In genomic region chr8:12925941-12926381, GRCm38 (mm10) we compare ENCODE assay signal across 9 mouse cellular contexts. TPM values are rescaled to one million over a fixed set of nuclear protein-coding genes. Genes with fewer than 3 reads are reported as not detected.
DNase-seq lines count a peak whose midpoint lies in the region; ATAC-seq lines count a peak whose summit lies in the region.
"Had no signal": no experiment of that assay in that cellular context is flagged by ENCODE, and none has a peak within 500 bp of the region (broad histone marks: within the 10 kb centered on the region; RNA-seq: fewer than 3 reads in every experiment).

No protein-coding gene starts in this region.

- ATAC-seq in hindbrain, embryonic 11.5 days (ENCODE audit: low FRiP score): no peak
- ATAC-seq in embryonic facial prominence, embryonic 12.5 days (ENCODE audit: insufficient number of reproducible peaks, insufficient read depth, low FRiP score, low TSS enrichment): no peak
- ATAC-seq in erythroblast, adult 5-6 weeks (replicated peaks; ENCODE audit: low FRiP score, poor library complexity, severe bottlenecking): no peak
- ATAC-seq in cerebellum, adult (ENCODE audit: insufficient number of reproducible peaks, low FRiP score, low TSS enrichment): no peak

- peaks cover 51% of the 10 kb centered on the region for H3K4me1 ChIP-seq in hindbrain, embryonic 10.5 days (replicated peaks)
- H3K4me1 ChIP-seq in hindbrain, embryonic 11.5 days (replicated peaks; ENCODE audit: control insufficient read depth, insufficient read depth, low read length): no peaks in the 10 kb centered on the region; the same call in 1 of the 2 replicates
- 0 out of 2 replicates have a peak, but pooled peaks cover 5% of the 10 kb centered on the region for H3K4me1 ChIP-seq in embryonic facial prominence, embryonic 12.5 days

- peak overlapping the region; percentile 68 for H3K27ac ChIP-seq in hindbrain, embryonic 10.5 days
- H3K27ac ChIP-seq in hindbrain, embryonic 11.5 days (ENCODE audit: low read depth, low read length): no peak overlapping the region
- 0 out of 2 replicates have a peak overlapping the region, but pooled peaks have one; percentile 27 for H3K27ac ChIP-seq in embryonic facial prominence, embryonic 12.5 days
- H3K27ac ChIP-seq: limb, embryonic 13.5 days had no signal

- H3K9me3 ChIP-seq in hindbrain, embryonic 10.5 days: peaks cover 3% of the 10 kb centered on the region; the same call in 1 of the 2 replicates
- no peaks in the 10 kb centered on the region for H3K9me3 ChIP-seq in hindbrain, embryonic 11.5 days (ENCODE audit: control insufficient read depth, low read length)
- no peaks in the 10 kb centered on the region for H3K9me3 ChIP-seq in embryonic facial prominence, embryonic 12.5 days
- H3K9me3 ChIP-seq: limb, embryonic 13.5 days had no signal

- WGBS in hindbrain, embryonic 10.5 days: 57% methylated on average over 13 of the region's 13 CpGs
- WGBS in hindbrain, embryonic 11.5 days: 64% methylated on average over 13 of the region's 13 CpGs
- WGBS in embryonic facial prominence, embryonic 12.5 days: 41% methylated on average over 13 of the region's 13 CpGs

- H3K4me3 ChIP-seq in hindbrain, embryonic 10.5 days: no peak overlapping the region
- no peak overlapping the region for H3K4me3 ChIP-seq in hindbrain, embryonic 11.5 days (ENCODE audit: low read depth, low read length)
- H3K4me3 ChIP-seq in embryonic facial prominence, embryonic 12.5 days: no peak overlapping the region
- H3K4me3 ChIP-seq: limb, embryonic 13.5 days had no signal

- H3K27me3 ChIP-seq in hindbrain, embryonic 10.5 days (ENCODE audit: insufficient read depth, poor library complexity, severe bottlenecking): no peaks in the 10 kb centered on the region
- H3K27me3 ChIP-seq in hindbrain, embryonic 11.5 days (ENCODE audit: control insufficient read depth, insufficient read depth, low read length): no peaks in the 10 kb centered on the region
- no peaks in the 10 kb centered on the region for H3K27me3 ChIP-seq in embryonic facial prominence, embryonic 12.5 days
- H3K27me3 ChIP-seq: limb, embryonic 13.5 days had no signal

- no peak overlapping the region for H3K9ac ChIP-seq in hindbrain, embryonic 11.5 days (ENCODE audit: low read depth, low read length)
- H3K9ac ChIP-seq in embryonic facial prominence, embryonic 12.5 days: 0 out of 2 replicates have a peak overlapping the region, but pooled peaks have one; percentile 0
- H3K9ac ChIP-seq: limb, embryonic 13.5 days had no signal

- no peak for DNase-seq in hindbrain, embryonic 10.5 days (ENCODE audit: low spot score)
- DNase-seq in hindbrain, embryonic 11.5 days (ENCODE audit: low spot score): no peak
- DNase-seq in kidney, adult 18-20 months: peak; percentile 76
- peak; percentile 69 to 84 for DNase-seq in lung, postnatal 4 days
- DNase-seq in frontal cortex, postnatal 25 days (ENCODE audit: low spot score in 2 of 2): no peak

- H3K4me2 ChIP-seq in hindbrain, embryonic 11.5 days (replicated peaks; ENCODE audit: low read depth, low read length): no peak overlapping the region
- no peak overlapping the region for H3K4me2 ChIP-seq in embryonic facial prominence, embryonic 12.5 days (replicated peaks)
- H3K4me2 ChIP-seq: limb, embryonic 13.5 days had no signal

- 0 out of 2 replicates have a peak, but pooled peaks cover 8% of the 10 kb centered on the region for H3K36me3 ChIP-seq in hindbrain, embryonic 10.5 days
- H3K36me3 ChIP-seq in hindbrain, embryonic 11.5 days (ENCODE audit: control insufficient read depth, insufficient read depth, low read length): no peaks in the 10 kb centered on the region
- H3K36me3 ChIP-seq in embryonic facial prominence, embryonic 12.5 days: no peaks in the 10 kb centered on the region
- H3K36me3 ChIP-seq: limb, embryonic 13.5 days had no signal

RNA-seq across cellular contexts. Expression of gene Mcf2l, which starts 52.4 kb away (rescaled TPM):
- polyA plus RNA-seq in hindbrain, embryonic 10.5 days (2016; fragmentation: Nextera tagmentation; extraction: Ambion mirVana): 31.5 and 46.4 TPM in 2 replicates
- 51.0 and 54.4 TPM in 2 replicates for polyA plus RNA-seq in hindbrain, embryonic 11.5 days (2014; fragmentation: Nextera tagmentation; extraction: Ambion mirVana)
- 24.9 and 25.6 TPM in 2 replicates for polyA plus RNA-seq in embryonic facial prominence, embryonic 12.5 days (2016; fragmentation: Nextera tagmentation; extraction: Ambion mirVana)
- total RNA-seq in erythroblast, adult 5-6 weeks (2015; ENCODE audit: low replicate concordance): 1.7 and 3.1 TPM in 2 replicates
- 2.0 and 5.6 TPM in 2 replicates for total RNA-seq in erythroblast, adult 5-6 weeks (2017; ENCODE audit: low replicate concordance)

Comparison
In these comparisons a context has a peak if more than half of its experiments do, and no peak if none do; other contexts are left out.
1. DNase-seq: peak in kidney, adult 18-20 months (single experiment) and lung, postnatal 4 days (2 of 2); none in hindbrain, embryonic 10.5 days (single experiment), hindbrain, embryonic 11.5 days (single experiment) and frontal cortex, postnatal 25 days (0 of 2).